Mouse (Mus musculus): ENCODE measurements around the gene Dtnbp1.

Dtnbp1 gene

GRCm38 (mm10) chr13:45001228-45001910 is 578 bp downstream of the Dtnbp1 start:
- DNase-seq (ENCODE audit: low read depth in 1 of 2, low spot score in 2 of 2): peak in 1 of 2 experiments; percentile 53

- peak in 1 of 2 experiments; percentile 41 for DNase-seq (ENCODE audit: low read depth in 1 of 2, low spot score in 2 of 2)
Observed at GRCm38 (mm10) chr13:45000836-45001227, 1.1 kb downstream of the Dtnbp1 start.

- no peak for DNase-seq (ENCODE audit: low read depth in 1 of 2, low spot score in 2 of 2)
Observed at GRCm38 (mm10) chr13:44999211-44999610, 2.7 kb downstream of the Dtnbp1 start.

GRCm38 (mm10) chr13:44996339-44996738 is 5.6 kb downstream of the Dtnbp1 start:
- no peak for DNase-seq (ENCODE audit: low read depth in 1 of 2, low spot score in 2 of 2)

GRCm38 (mm10) chr13:44992550-44993205 is 9.3 kb downstream of the Dtnbp1 start:
- DNase-seq (ENCODE audit: low read depth in 1 of 2, low spot score in 2 of 2): no peak

GRCm38 (mm10) chr13:44991936-44992335 is 10.0 kb downstream of the Dtnbp1 start:
- DNase-seq (ENCODE audit: low read depth in 1 of 2, low spot score in 2 of 2): no peak

- DNase-seq (ENCODE audit: low read depth in 1 of 2, low spot score in 2 of 2): no peak
Observed at GRCm38 (mm10) chr13:44990073-44990682, 11.8 kb downstream of the Dtnbp1 start.

- no peak for DNase-seq (ENCODE audit: low read depth in 1 of 2, low spot score in 2 of 2)
Observed at GRCm38 (mm10) chr13:44986352-44986751, 15.6 kb downstream of the Dtnbp1 start.

GRCm38 (mm10) chr13:44985321-44985720 is 16.6 kb downstream of the Dtnbp1 start:
- no peak for DNase-seq (ENCODE audit: low read depth in 1 of 2, low spot score in 2 of 2)

GRCm38 (mm10) chr13:44983635-44984401 is 18.1 kb downstream of the Dtnbp1 start:
- DNase-seq (ENCODE audit: low read depth in 1 of 2, low spot score in 2 of 2): no peak

GRCm38 (mm10) chr13:44982799-44983198 is 19.1 kb downstream of the Dtnbp1 start:
- no peak for DNase-seq (ENCODE audit: low read depth in 1 of 2, low spot score in 2 of 2)

- DNase-seq (ENCODE audit: low read depth in 1 of 2, low spot score in 2 of 2): no peak
Observed at GRCm38 (mm10) chr13:44979433-44979832, 22.5 kb downstream of the Dtnbp1 start.

- no peak for DNase-seq (ENCODE audit: low read depth in 1 of 2, low spot score in 2 of 2)
Observed at GRCm38 (mm10) chr13:44977483-44978141, 24.3 kb downstream of the Dtnbp1 start.

- no peak for DNase-seq (ENCODE audit: low read depth in 1 of 2, low spot score in 2 of 2)
Observed at GRCm38 (mm10) chr13:44977059-44977458, 24.9 kb downstream of the Dtnbp1 start.

GRCm38 (mm10) chr13:44960542-44961291 is 41.2 kb downstream of the Dtnbp1 start:
- no peak for DNase-seq (ENCODE audit: low read depth in 1 of 2, low spot score in 2 of 2)

GRCm38 (mm10) chr13:44957049-44957448 is 44.9 kb downstream of the Dtnbp1 start:
- no peak for DNase-seq (ENCODE audit: low read depth in 1 of 2, low spot score in 2 of 2)

- DNase-seq (ENCODE audit: low read depth in 1 of 2, low spot score in 2 of 2): no peak
Observed at GRCm38 (mm10) chr13:44955781-44956180, 46.2 kb downstream of the Dtnbp1 start.

GRCm38 (mm10) chr13:44954232-44954568 is 47.7 kb downstream of the Dtnbp1 start:
- no peak for DNase-seq (ENCODE audit: low read depth in 1 of 2, low spot score in 2 of 2)

- DNase-seq (ENCODE audit: low read depth in 1 of 2, low spot score in 2 of 2): no peak
Observed at GRCm38 (mm10) chr13:44953546-44954231, 48.3 kb downstream of the Dtnbp1 start.

Measured in monocyte, adult 2 months (primary cell).